Mouse (Mus musculus) neural tube, embryonic 11.5 days (tissue): ENCODE measurements around the gene Hk3. TPM values are rescaled to one million over a fixed set of nuclear protein-coding genes. Genes with fewer than 3 reads are reported as not detected.

ENCODE experiments used
- polyA plus RNA-seq: library from polyadenylated mRNA; unstranded; fragments of >200 nt; fragmentation: Nextera tagmentation; extraction: Ambion mirVana; gene quantifications from 2 replicates; pipeline ENCODE4 v1.2.1, GENCODE M21; 2014

Hk3 gene
- polyA plus RNA-seq, 1 experiment from 2014 or later = 1.1 TPM

Other genes starting within 250 kb of the Hk3 start
- not detected in 2 replicates for gene Eif4e1b, start 237.4 kb downstream of the Hk3 start, polyA plus RNA-seq
- gene Tspan17, start 232.0 kb downstream of the Hk3 start, polyA plus RNA-seq = 17.6 and 21.3 TPM in 2 replicates
- 6.7 and 7.5 TPM in 2 replicates for gene Unc5a, start 72.0 kb downstream of the Hk3 start, polyA plus RNA-seq
- 28.7 and 29.9 TPM in 2 replicates for gene Uimc1, start 78.9 kb upstream of the Hk3 start, polyA plus RNA-seq
- gene Zfp346, start 83.9 kb upstream of the Hk3 start, polyA plus RNA-seq = 21.6 and 22.0 TPM in 2 replicates
- gene Gm17617, start 112.2 kb upstream of the Hk3 start, polyA plus RNA-seq = not detected in 2 replicates
- gene Fgfr4, start 131.3 kb upstream of the Hk3 start, polyA plus RNA-seq = 3.0 and 3.2 TPM in 2 replicates
- gene Nsd1, start 188.4 kb upstream of the Hk3 start, polyA plus RNA-seq = 68.2 and 69.8 TPM in 2 replicates